Mouse (Mus musculus) MEL (cell line): ENCODE data around the gene Cmpk2. TPM values are rescaled to one million over a fixed set of nuclear protein-coding genes. Genes with fewer than 3 reads are reported as not detected.

Experiments
- DNase-seq: peaks from one replicate; pipeline ENCODE4 v3.0.0; 2011; ENCODE audit warnings: low read depth, low spot score
- H3K27ac ChIP-seq: 2 replicates; pipeline ENCODE4 v1.5.1; 2012; ENCODE audit warnings: low read depth, mild to moderate bottlenecking, control low read depth, low read length, moderate library complexity; ENCODE audit not compliant: control insufficient read depth
- H3K27me3 ChIP-seq, 2 experiments: fragments of 150-350 bp in 1 of 2; sonication (generic) in 1 of 2; 2 replicates each; pipeline ENCODE4 v1.6.1; 2012; ENCODE audit warnings: low read length in 2 of 2, mild to moderate bottlenecking in 2 of 2, improper control_type of control experiment in 1 of 2, moderate library complexity in 1 of 2; ENCODE audit not compliant: insufficient read depth in 2 of 2, control insufficient read depth in 1 of 2
- H3K36me3 ChIP-seq, 2 experiments: 2 replicates each; pipeline ENCODE4 v1.6.1; 2012 to 2014; ENCODE audit warnings: low read length in 2 of 2, improper control_type of control experiment in 1 of 2, inconsistent platforms in 1 of 2, mild to moderate bottlenecking in 1 of 2; ENCODE audit not compliant: insufficient read depth in 2 of 2, control insufficient read depth in 1 of 2
- H3K4me1 ChIP-seq, 2 experiments: fragments of 150-350 bp in 1 of 2; sonication (generic) in 1 of 2; 2 replicates each; pipeline ENCODE4 v1.6.1; 2012; ENCODE audit warnings: low read length in 2 of 2, improper control_type of control experiment in 1 of 2, mild to moderate bottlenecking in 1 of 2; ENCODE audit not compliant: insufficient read depth in 2 of 2, control insufficient read depth in 1 of 2
- H3K4me3 ChIP-seq, 2 experiments: fragments of 150-350 bp in 1 of 2; sonication (generic) in 1 of 2; 2 replicates each; pipeline ENCODE4 v1.5.1; 2012; ENCODE audit warnings: low read depth in 2 of 2, low read length in 2 of 2, mild to moderate bottlenecking in 2 of 2, moderate library complexity in 2 of 2, control low read depth in 1 of 2, improper control_type of control experiment in 1 of 2; ENCODE audit not compliant: control insufficient read depth in 1 of 2, insufficient read depth in 1 of 2
- H3K79me2 ChIP-seq: 2 replicates; pipeline ENCODE4 v1.6.1; 2012; ENCODE audit warnings: mild to moderate bottlenecking, low read length, moderate library complexity; ENCODE audit not compliant: control insufficient read depth, poor library complexity, insufficient read depth
- H3K9ac ChIP-seq: 2 replicates; pipeline ENCODE4 v1.6.1; 2012; ENCODE audit warnings: low read depth, mild to moderate bottlenecking, control low read depth, low read length, moderate library complexity; ENCODE audit not compliant: control insufficient read depth, poor library complexity, severe bottlenecking
- H3K9me3 ChIP-seq: fragments of 150-350 bp; sonication (generic); replicated peaks from 2 replicates; pipeline ENCODE4 v1.6.1; 2012; ENCODE audit warnings: mild to moderate bottlenecking, low read length, improper control_type of control experiment, moderate library complexity; ENCODE audit not compliant: insufficient read depth
- BHLHE40 ChIP-seq: IDR thresholded peaks from 2 replicates; pipeline ENCODE4 v1.6.1; 2012; ENCODE audit warnings: low read depth, mild to moderate bottlenecking, inconsistent platforms, low read length, improper control_type of control experiment, borderline replicate concordance
- CTCF ChIP-seq, 3 experiments: IDR thresholded peaks in 2 of 3; conservative IDR thresholded peaks in 1 of 3; 2 replicates each; pipeline ENCODE4 v1.5.1; 2011 to 2012; ENCODE audit warnings: low read length in 3 of 3, low read depth in 2 of 3, mild to moderate bottlenecking in 2 of 3, improper control_type of control experiment in 1 of 3, inconsistent platforms in 1 of 3, mixed read lengths in 1 of 3, moderate library complexity in 1 of 3; ENCODE audit not compliant: control insufficient read depth in 1 of 3, insufficient read depth in 1 of 3, poor library complexity in 1 of 3, severe bottlenecking in 1 of 3
- E2F4 ChIP-seq: IDR thresholded peaks from 2 replicates; pipeline ENCODE4 v1.6.1; 2011; ENCODE audit warnings: low read depth, low read length, improper control_type of control experiment, borderline replicate concordance
- ETS1 ChIP-seq: IDR thresholded peaks from 2 replicates; pipeline ENCODE4 v1.6.1; 2012; ENCODE audit warnings: low read depth, mild to moderate bottlenecking, inconsistent platforms, low read length, improper control_type of control experiment, moderate library complexity
- GABPA ChIP-seq: IDR thresholded peaks from 2 replicates; pipeline ENCODE4 v1.6.1; 2012; ENCODE audit warnings: low read depth, mild to moderate bottlenecking, inconsistent platforms, low read length, improper control_type of control experiment, moderate library complexity
- GATA1 ChIP-seq: IDR thresholded peaks from 2 replicates; pipeline ENCODE4 v1.6.1; 2011; ENCODE audit warnings: low read depth, low read length, improper control_type of control experiment
- HCFC1 ChIP-seq: IDR thresholded peaks from 2 replicates; pipeline ENCODE4 v1.6.1; 2012; ENCODE audit warnings: low read depth, mild to moderate bottlenecking, inconsistent platforms, low read length, improper control_type of control experiment, moderate library complexity
- MAFK ChIP-seq: IDR thresholded peaks from 2 replicates; pipeline ENCODE4 v1.6.1; 2011; ENCODE audit warnings: low read depth, mild to moderate bottlenecking, low read length, improper control_type of control experiment, borderline replicate concordance
- MAX ChIP-seq: IDR thresholded peaks from 2 replicates; pipeline ENCODE4 v1.6.1; 2011; ENCODE audit warnings: low read length, improper control_type of control experiment
- MAZ ChIP-seq: IDR thresholded peaks from 2 replicates; pipeline ENCODE4 v1.6.1; 2012; ENCODE audit warnings: low read depth, mild to moderate bottlenecking, inconsistent platforms, low read length, improper control_type of control experiment
- MEF2A ChIP-seq: IDR thresholded peaks from 2 replicates; pipeline ENCODE4 v1.6.1; 2014; ENCODE audit warnings: low read depth, mild to moderate bottlenecking, inconsistent platforms, low read length, improper control_type of control experiment; ENCODE audit not compliant: poor library complexity, insufficient replicate concordance, severe bottlenecking; ENCODE audit errors: extremely low read depth
- MXI1 ChIP-seq: IDR thresholded peaks from 2 replicates; pipeline ENCODE4 v1.6.1; 2011; ENCODE audit warnings: mild to moderate bottlenecking, low read depth, low read length, improper control_type of control experiment
- NELFE ChIP-seq: IDR thresholded peaks from 2 replicates; pipeline ENCODE4 v1.6.1; 2011; ENCODE audit warnings: low read depth, low read length, improper control_type of control experiment
- POLR2A ChIP-seq, 2 experiments: IDR thresholded peaks; 2 replicates each; pipeline ENCODE4 v1.6.1; 2011 to 2012; ENCODE audit warnings: low read length in 2 of 2, mild to moderate bottlenecking in 2 of 2, control low read depth in 1 of 2, improper control_type of control experiment in 1 of 2, low read depth in 1 of 2, moderate library complexity in 1 of 2; ENCODE audit not compliant: control insufficient read depth in 1 of 2, insufficient read depth in 1 of 2, poor library complexity in 1 of 2
- POLR2AphosphoS2 ChIP-seq: IDR thresholded peaks from 2 replicates; pipeline ENCODE4 v1.6.1; 2011; ENCODE audit warnings: low read length, improper control_type of control experiment
- POLR2AphosphoS5 ChIP-seq: IDR thresholded peaks from 2 replicates; pipeline ENCODE4 v1.6.1; 2012; ENCODE audit warnings: low read depth, borderline replicate concordance, mild to moderate bottlenecking, inconsistent platforms, low read length, moderate library complexity, mixed read lengths
- RAD21 ChIP-seq: IDR thresholded peaks from 2 replicates; pipeline ENCODE4 v1.6.1; 2011; ENCODE audit warnings: mild to moderate bottlenecking, low read depth, low read length, improper control_type of control experiment
- SIN3A ChIP-seq: IDR thresholded peaks from 2 replicates; pipeline ENCODE4 v1.6.1; 2012; ENCODE audit warnings: low read length, improper control_type of control experiment, inconsistent platforms
- SMC3 ChIP-seq: IDR thresholded peaks from 2 replicates; pipeline ENCODE4 v1.6.1; 2011; ENCODE audit warnings: low read depth, low read length, improper control_type of control experiment
- TAL1 ChIP-seq: IDR thresholded peaks from 2 replicates; pipeline ENCODE4 v1.6.1; 2012; ENCODE audit warnings: mild to moderate bottlenecking, inconsistent platforms, low read length, moderate library complexity, mixed read lengths
- TBP ChIP-seq: IDR thresholded peaks from 2 replicates; pipeline ENCODE4 v1.8.0; 2011; ENCODE audit warnings: low read depth, low read length, improper control_type of control experiment
- TCF12 ChIP-seq: IDR thresholded peaks from 2 replicates; pipeline ENCODE4 v1.6.1; 2014; ENCODE audit warnings: low read depth, mild to moderate bottlenecking, inconsistent platforms, low read length, improper control_type of control experiment, moderate library complexity
- UBTF ChIP-seq: IDR thresholded peaks from 2 replicates; pipeline ENCODE4 v1.6.1; 2012; ENCODE audit warnings: low read depth, mild to moderate bottlenecking, inconsistent platforms, low read length, improper control_type of control experiment, moderate library complexity, borderline replicate concordance; ENCODE audit not compliant: insufficient read depth
- USF1 ChIP-seq: IDR thresholded peaks from 2 replicates; pipeline ENCODE4 v1.6.1; 2014; ENCODE audit warnings: low read depth, mild to moderate bottlenecking, inconsistent platforms, low read length, improper control_type of control experiment, moderate library complexity
- USF2 ChIP-seq, 2 experiments: IDR thresholded peaks; 2 replicates each; pipeline ENCODE4 v1.6.1; 2011 to 2012; ENCODE audit warnings: improper control_type of control experiment in 2 of 2, low read length in 2 of 2, borderline replicate concordance in 1 of 2, inconsistent platforms in 1 of 2, low read depth in 1 of 2, mild to moderate bottlenecking in 1 of 2; ENCODE audit not compliant: insufficient read depth in 1 of 2
- ZC3H11A ChIP-seq: IDR thresholded peaks from 2 replicates; pipeline ENCODE4 v1.6.1; 2012; ENCODE audit warnings: low read depth, mild to moderate bottlenecking, inconsistent platforms, low read length, improper control_type of control experiment
- polyA plus RNA-seq, 2 experiments: library from polyadenylated mRNA; stranded (reverse) in 1 of 2; unstranded in 1 of 2; fragments of >175 nt in 1 of 2; fragments of >200 nt in 1 of 2; gene quantifications; 2 replicates each; pipeline versions ENCODE4 v1.2.1 to v1.2.4; 2012; ENCODE audit warnings: low replicate concordance in 2 of 2, low read depth in 1 of 2; ENCODE audit not compliant: insufficient read length in 2 of 2, insufficient read depth in 1 of 2, missing spikeins in 1 of 2
- total RNA-seq: library from RNA; depleted of rRNA; stranded (reverse); fragments of 300-350 nt; gene quantifications from 2 replicates; pipeline ENCODE4 v1.2.3, GENCODE M21; 2012

The Cmpk2 gene
- total and polyA plus RNA-seq, 3 experiments: 0.89 to 3.0 TPM; not detected in 1

GRCm38 (mm10) chr12:26518206-26518605, 49.2 kb downstream of the Cmpk2 start:
- H3K9me3 ChIP-seq: no peaks in the 10 kb centered on the region
- no peaks in the 10 kb centered on the region for H3K36me3 ChIP-seq
- H3K9ac ChIP-seq: no peak overlapping the region
- H3K27me3 ChIP-seq: no peaks in the 10 kb centered on the region
- no peak for DNase-seq
- no peak overlapping the region for H3K4me3 ChIP-seq
- H3K4me1 ChIP-seq: no peaks in the 10 kb centered on the region
- H3K79me2 ChIP-seq: no peaks in the 10 kb centered on the region
- no peak overlapping the region for H3K27ac ChIP-seq
- no peak for TF ChIP-seq NELFE
- TF ChIP-seq USF2 (IDR thresholded peaks at IDR 0.05; ENCODE audit: borderline replicate concordance in 1 of 2, insufficient read depth in 1 of 2, low read depth in 1 of 2, low read length in 2 of 2): no peak
- no peak for TF ChIP-seq MAFK
- TF ChIP-seq SIN3A: no peak
- no peak for TF ChIP-seq GATA1
- no peak for TF ChIP-seq MXI1
- no peak for TF ChIP-seq TCF12
- TF ChIP-seq E2F4: no peak
- TF ChIP-seq GABPA: no peak
- no peak for TF ChIP-seq RAD21
- no peak for TF ChIP-seq HCFC1
- TF ChIP-seq POLR2AphosphoS5: no peak
- TF ChIP-seq MAX: no peak
- no peak for TF ChIP-seq ETS1
- TF ChIP-seq MEF2A: no peak
- no peak for TF ChIP-seq ZC3H11A
- no peak for TF ChIP-seq POLR2AphosphoS2

DNA sequence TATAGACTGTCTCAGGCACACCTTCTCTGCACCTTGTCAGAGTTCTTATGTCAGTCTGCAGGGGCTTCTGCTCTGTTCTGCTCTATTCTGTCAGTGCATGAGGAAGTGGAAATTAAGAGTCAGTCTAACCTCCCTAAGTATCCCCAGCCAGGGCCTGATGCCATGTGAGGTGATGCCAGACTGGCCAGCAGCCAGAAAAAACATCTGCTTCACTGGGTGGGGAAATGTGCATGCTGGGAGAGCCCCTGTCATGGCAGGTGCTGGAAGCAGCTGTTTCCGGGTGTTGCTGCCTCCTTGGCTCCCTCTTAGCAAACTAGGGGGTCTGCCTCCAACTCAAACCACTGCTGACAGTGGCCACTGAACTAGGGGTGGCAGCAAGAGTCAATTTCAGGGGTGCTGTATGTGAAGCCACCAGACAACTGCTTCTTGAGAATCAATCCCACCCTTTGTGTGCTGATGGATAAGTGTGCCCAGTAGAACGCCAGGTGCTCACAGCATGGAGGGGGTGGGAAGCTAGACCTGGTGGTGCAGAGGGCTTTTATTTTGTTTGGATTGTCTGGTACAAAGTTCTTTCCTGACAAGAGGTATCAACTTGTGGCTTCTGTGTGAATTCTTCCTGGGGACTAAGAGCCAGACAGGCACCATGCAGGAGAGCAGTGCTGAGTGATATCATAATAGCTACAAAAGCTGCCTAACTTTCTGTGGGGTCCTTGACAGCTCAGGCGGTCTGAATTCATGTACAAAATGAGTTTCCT, 56.1 kb downstream of the Cmpk2 start:
- no peak for DNase-seq
- no peaks in the 10 kb centered on the region for H3K4me1 ChIP-seq
- no peaks in the 10 kb centered on the region for H3K79me2 ChIP-seq
- no peak overlapping the region for H3K9ac ChIP-seq
- H3K4me3 ChIP-seq: no peak overlapping the region
- no peak overlapping the region for H3K27ac ChIP-seq
- no peaks in the 10 kb centered on the region for H3K36me3 ChIP-seq
- no peaks in the 10 kb centered on the region for H3K27me3 ChIP-seq
- no peak for TF ChIP-seq SMC3
- no peak for TF ChIP-seq HCFC1
- no peak for TF ChIP-seq CTCF (IDR thresholded peaks at IDR 0.05 in 2 of 3, conservative IDR thresholded peaks at IDR 0.05 in 1 of 3; ENCODE audit: control insufficient read depth in 1 of 3, insufficient read depth in 1 of 3, low read depth in 2 of 3, low read length in 3 of 3, poor library complexity in 1 of 3, severe bottlenecking in 1 of 3)
- TF ChIP-seq ZC3H11A: no peak
- TF ChIP-seq MAZ: no peak
- TF ChIP-seq GABPA: no peak
- TF ChIP-seq TAL1: no peak
- TF ChIP-seq BHLHE40: no peak
- TF ChIP-seq POLR2AphosphoS5: no peak
- TF ChIP-seq UBTF: no peak
- TF ChIP-seq POLR2A (IDR thresholded peaks at IDR 0.05; ENCODE audit: control insufficient read depth in 1 of 2, insufficient read depth in 1 of 2, low read depth in 1 of 2, low read length in 2 of 2, poor library complexity in 1 of 2): no peak
- no peak for TF ChIP-seq TCF12
- no peak for TF ChIP-seq TBP
- no peak for TF ChIP-seq USF1
- no peaks in the 10 kb centered on the region for H3K9me3 ChIP-seq
